ENCODE assay signal across 19 mouse cellular contexts in the genomic region with DNA sequence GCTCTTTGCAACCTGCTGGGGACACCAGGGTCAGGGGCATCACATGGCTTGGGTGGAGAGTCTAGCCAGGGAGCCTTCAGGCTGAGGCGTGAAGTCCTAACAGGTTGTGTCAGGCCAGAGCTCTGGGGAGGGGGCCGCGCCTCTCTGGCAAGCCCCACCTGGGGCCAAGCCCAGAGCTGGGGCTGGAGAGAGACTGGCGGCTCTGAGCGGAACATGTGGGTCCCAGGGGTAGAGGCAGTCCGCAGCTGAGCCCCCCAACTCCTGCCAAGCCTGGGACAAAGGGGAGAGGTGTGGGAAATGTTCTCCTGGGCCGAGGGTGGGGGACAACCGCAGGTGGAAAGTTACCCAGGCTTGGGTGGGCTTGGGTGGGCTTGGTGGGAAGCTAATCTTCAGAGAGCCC. TPM values are rescaled to one million over a fixed set of nuclear protein-coding genes. Genes with fewer than 3 reads are reported as not detected.
"Had no signal": no experiment of that assay in that cellular context is flagged by ENCODE, and none has a peak within 500 bp of the region (broad histone marks: within the 10 kb centered on the region; RNA-seq: fewer than 3 reads in every experiment).

No protein-coding gene starts in this region.

- H3K36me3 ChIP-seq: intestine, embryonic 15.5 days; liver, embryonic 15.5 days; midbrain, embryonic 13.5 days had no signal

- H3K4me1 ChIP-seq: liver, embryonic 15.5 days; midbrain, embryonic 13.5 days had no signal

- DNase-seq: kidney, adult 8-10 months; kidney, postnatal 25 days; layer of hippocampus, adult 9-11 months; layer of hippocampus, postnatal 36 days; right cerebral cortex, postnatal 14 days; thymus, adult 18-20 months; thymus, postnatal 14 days had no signal

- H3K9ac ChIP-seq: intestine, embryonic 15.5 days; liver, embryonic 15.5 days; midbrain, embryonic 13.5 days had no signal

- H3K27me3 ChIP-seq: intestine, embryonic 15.5 days; liver, embryonic 15.5 days; midbrain, embryonic 13.5 days had no signal

- H3K4me2 ChIP-seq: intestine, embryonic 15.5 days; liver, embryonic 11.5 days; liver, embryonic 15.5 days; midbrain, embryonic 13.5 days had no signal

- ATAC-seq: midbrain, embryonic 13.5 days had no signal

- H3K4me3 ChIP-seq: intestine, embryonic 15.5 days; liver, embryonic 15.5 days; midbrain, embryonic 13.5 days had no signal

- H3K27ac ChIP-seq: intestine, embryonic 15.5 days; liver, embryonic 15.5 days; midbrain, embryonic 13.5 days had no signal

- H3K9me3 ChIP-seq: intestine, embryonic 15.5 days; liver, embryonic 15.5 days; midbrain, embryonic 13.5 days had no signal

RNA-seq across cellular contexts. Expression of a gene that starts 9.6 kb away (rescaled TPM):
- total RNA-seq: layer of hippocampus, adult 18-20 months; layer of hippocampus, postnatal 36 days; left cerebral cortex, postnatal 36 days; megakaryocyte progenitor cell, adult 5-6 weeks; midbrain, postnatal 0 days had no signal
- polyA plus RNA-seq: intestine, embryonic 15.5 days; kidney, embryonic 16.5 days; limb, embryonic 14.5 days; liver, embryonic 11.5 days; liver, embryonic 15.5 days; midbrain, embryonic 13.5 days; neural tube, embryonic 14.5 days; spleen, adult 2 months had no signal

RNA-seq across cellular contexts. Expression of a gene that starts 18.4 kb away (rescaled TPM):
- total RNA-seq: layer of hippocampus, adult 18-20 months; layer of hippocampus, postnatal 36 days; left cerebral cortex, postnatal 36 days; midbrain, postnatal 0 days had no signal
- polyA plus RNA-seq: midbrain, postnatal 0 days had no signal

RNA-seq across cellular contexts. Expression of a gene that starts 49.8 kb away (rescaled TPM):
- total RNA-seq: layer of hippocampus, adult 18-20 months; layer of hippocampus, postnatal 36 days; left cerebral cortex, postnatal 36 days; megakaryocyte progenitor cell, adult 5-6 weeks had no signal
- polyA plus RNA-seq: midbrain, embryonic 13.5 days; midbrain, postnatal 0 days; neural tube, embryonic 14.5 days had no signal
